8 mouse cellular contexts compared by ENCODE assay signal in genomic region chr4:114300390-114301012, GRCm38 (mm10).
DNase-seq lines count a peak whose midpoint lies in the region; ATAC-seq and TF ChIP-seq lines count a peak whose summit lies in the region.

No protein-coding gene starts in this region.

- H3K27ac ChIP-seq in kidney, postnatal 0 days: no peak overlapping the region
- H3K27ac ChIP-seq in midbrain, postnatal 0 days (ENCODE audit: low read depth, low read length): no peak overlapping the region

- H3K9ac ChIP-seq in kidney, postnatal 0 days (ENCODE audit: low read depth, low read length): no peak overlapping the region
- no peak overlapping the region for H3K9ac ChIP-seq in midbrain, postnatal 0 days (replicated peaks; ENCODE audit: low read length, poor library complexity, severe bottlenecking)

- peak; percentile 11 for DNase-seq in heart, adult 8-10 months (ENCODE audit: low spot score)
- no peak for DNase-seq in heart, adult 9 months (ENCODE audit: low spot score in 2 of 2)
- DNase-seq in A20 (ENCODE audit: low read depth, low spot score): peak; percentile 34
- peak; percentile 81 for DNase-seq in kidney, postnatal 0 days (ENCODE audit: low spot score)
- peak; percentile 49 for DNase-seq in midbrain, postnatal 0 days (ENCODE audit: low spot score)
- no peak for DNase-seq in spleen, postnatal 36 days (ENCODE audit: low spot score in 2 of 2)
- no peak for DNase-seq in spleen, postnatal 10 days (ENCODE audit: low spot score in 2 of 2)

- WGBS in kidney, postnatal 0 days: 45% methylated on average over 3 of the region's 3 CpGs
- whole genome bisulfite sequencing in midbrain, postnatal 0 days: 38% methylated on average over 3 of the region's 3 CpGs

- 0 out of 2 replicates have a peak, but pooled peaks cover 3% of the 10 kb centered on the region for H3K27me3 ChIP-seq in kidney, postnatal 0 days (ENCODE audit: insufficient read depth, low read length)
- no peaks in the 10 kb centered on the region for H3K27me3 ChIP-seq in midbrain, postnatal 0 days (ENCODE audit: insufficient read depth, low read length)

- H3K4me3 ChIP-seq in kidney, postnatal 0 days (replicated peaks; ENCODE audit: low read depth, low read length): no peak overlapping the region
- no peak overlapping the region for H3K4me3 ChIP-seq in midbrain, postnatal 0 days (ENCODE audit: low read depth, low read length)

- TF ChIP-seq CTCF in kidney, postnatal 0 days (IDR thresholded peaks at IDR 0.05; ENCODE audit: low read depth): peak; percentile 82
- TF ChIP-seq CTCF in midbrain, postnatal 0 days (IDR thresholded peaks at IDR 0.05): peak; percentile 81

- H3K4me2 ChIP-seq in kidney, postnatal 0 days (ENCODE audit: low read length): no peak overlapping the region
- no peak overlapping the region for H3K4me2 ChIP-seq in midbrain, postnatal 0 days (ENCODE audit: low read depth, low read length, poor library complexity, severe bottlenecking)

- H3K4me1 ChIP-seq in kidney, postnatal 0 days (replicated peaks; ENCODE audit: insufficient read depth, low read length): no peaks in the 10 kb centered on the region
- H3K4me1 ChIP-seq in midbrain, postnatal 0 days (ENCODE audit: insufficient read depth, low read length): no peaks in the 10 kb centered on the region

- no peaks in the 10 kb centered on the region for H3K9me3 ChIP-seq in kidney, postnatal 0 days (replicated peaks; ENCODE audit: low read length)
- H3K9me3 ChIP-seq in midbrain, postnatal 0 days (ENCODE audit: low read length): no peaks in the 10 kb centered on the region

- H3K36me3 ChIP-seq in kidney, postnatal 0 days (ENCODE audit: insufficient read depth, low read length): no peaks in the 10 kb centered on the region
- no peaks in the 10 kb centered on the region for H3K36me3 ChIP-seq in midbrain, postnatal 0 days (ENCODE audit: insufficient read depth, low read length)

- ATAC-seq in common myeloid progenitor, adult 5-6 weeks (replicated peaks; ENCODE audit: low read depth, poor library complexity, severe bottlenecking): peak; percentile 78
- ATAC-seq in kidney, postnatal 0 days (replicated peaks; ENCODE audit: low FRiP score, low read depth): no peak
- peak; percentile 49; the same call in 1 of the 2 replicates for ATAC-seq in midbrain, postnatal 0 days (ENCODE audit: low FRiP score)

Comparison
In these comparisons a context has a peak if more than half of its experiments do, and no peak if none do; other contexts are left out.
1. DNase-seq: peak in heart, adult 8-10 months (single experiment), A20 (single experiment), kidney, postnatal 0 days (single experiment) and midbrain, postnatal 0 days (single experiment); none in heart, adult 9 months (0 of 2), spleen, postnatal 36 days (0 of 2) and spleen, postnatal 10 days (0 of 2).